Mouse (Mus musculus) kidney, adult 2 months (tissue): ENCODE data around the gene Cradd.

Experiments
- CTCF ChIP-seq: fragments of 200-500 bp; conservative IDR thresholded peaks from 2 replicates; pipeline ENCODE4 v1.5.1; 2011; ENCODE audit warnings: low read depth, mild to moderate bottlenecking, control low read depth, low read length, moderate library complexity, mixed read lengths; ENCODE audit not compliant: insufficient read depth, insufficient read length
- POLR2A ChIP-seq: fragments of 200-500 bp; IDR thresholded peaks from one replicate; pipeline ENCODE4 v1.6.1; 2011; ENCODE audit warnings: low read depth, low read length, control low read depth

DNA sequence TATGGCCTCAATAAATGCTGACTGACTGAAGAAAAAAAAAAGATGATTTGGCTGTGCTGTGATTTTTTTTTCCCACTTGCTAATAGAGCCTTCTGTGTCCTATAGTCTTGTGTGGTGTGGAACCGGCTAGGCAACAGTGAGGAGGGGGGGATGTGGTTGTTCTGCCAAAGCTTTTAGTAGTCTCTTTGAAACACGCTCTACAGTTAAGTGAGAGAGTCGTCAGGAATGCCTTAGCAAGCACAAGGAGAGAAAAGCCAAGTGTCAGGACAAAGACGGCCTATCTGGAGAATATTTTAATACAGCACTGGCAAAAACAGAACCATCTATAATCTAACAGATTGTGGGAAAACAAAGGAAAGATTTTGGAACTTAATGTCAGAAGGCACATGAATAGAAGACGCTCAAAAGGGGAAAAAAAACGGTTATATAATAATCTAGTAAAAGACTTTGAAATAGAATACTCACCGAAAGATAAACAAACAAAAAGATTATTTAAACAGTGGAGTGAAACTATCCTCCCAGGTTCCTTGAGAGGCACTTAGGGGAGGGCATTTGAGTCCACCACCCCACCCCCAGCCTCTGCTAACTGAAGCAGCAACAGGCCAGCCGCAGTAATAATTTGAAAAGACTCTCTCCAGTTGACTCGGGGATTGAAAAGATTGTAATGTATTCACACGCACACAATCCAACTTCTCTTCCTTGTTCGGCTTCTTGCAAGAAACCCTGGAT lies 16.9 kb downstream of the Cradd start:
- TF ChIP-seq CTCF (no peak), POLR2A (no peak)
